Mouse (Mus musculus) bone marrow, adult 2 months (tissue): ENCODE measurements around the gene Ccser1. TPM values are rescaled to one million over a fixed set of nuclear protein-coding genes. Genes with fewer than 3 reads are reported as not detected.

ENCODE experiments used
- H3K27ac ChIP-seq: fragments of 200-500 bp; 2 replicates; pipeline ENCODE4 v1.5.1; 2012; ENCODE audit warnings: low read depth, mild to moderate bottlenecking, control low read depth, inconsistent platforms, low read length; ENCODE audit not compliant: control insufficient read depth, poor library complexity, insufficient read depth
- H3K4me1 ChIP-seq: fragments of 200-500 bp; 2 replicates; pipeline ENCODE4 v1.6.1; 2011; ENCODE audit warnings: low read length; ENCODE audit not compliant: control insufficient read depth, insufficient read depth
- H3K4me3 ChIP-seq: fragments of 200-500 bp; replicated peaks from 2 replicates; pipeline ENCODE3; 2011; ENCODE audit warnings: mild to moderate bottlenecking, low read depth, low read length, control low read depth; ENCODE audit not compliant: control insufficient read depth
- CTCF ChIP-seq: fragments of 200-500 bp; IDR thresholded peaks from 2 replicates; pipeline ENCODE4 v1.5.1; 2011; ENCODE audit warnings: low read length, control low read depth; ENCODE audit not compliant: control insufficient read depth, insufficient read depth
- POLR2A ChIP-seq: fragments of 200-500 bp; IDR thresholded peaks from 2 replicates; pipeline ENCODE4 v1.6.1; 2011; ENCODE audit warnings: low read depth, mild to moderate bottlenecking, control low read depth, low read length, borderline replicate concordance; ENCODE audit not compliant: control insufficient read depth
- WGBS: fragments of 180-500 bp; shearing (Covaris S2); methylation state at CpG from one replicate; pipeline ENCODE4 v1.1.7; 2018; 5-methylcytosine and 5-hydroxymethylcytosine counted together
- polyA plus RNA-seq: library from polyadenylated mRNA; stranded (reverse); fragments of >200 nt; gene quantifications from 2 replicates; pipeline ENCODE4 v1.2.4, GENCODE M21; 2011; ENCODE audit warnings: low replicate concordance; ENCODE audit not compliant: missing spikeins, insufficient read depth, insufficient read length

The Ccser1 gene
- polyA plus RNA-seq, 1 experiment: 1.4 TPM

GRCm38 (mm10) chr6:61326131-61326530, 146.0 kb downstream of the Ccser1 start:
- TF ChIP-seq POLR2A (no peak), CTCF (no peak)
- 67% methylated on average over 2 of the region's 2 CpGs for WGBS
- Histone ChIP-seq H3K4me3 (no peak overlapping the region), H3K4me1 (no peaks in the 10 kb centered on the region), H3K27ac (no peak overlapping the region)

- H3K27ac ChIP-seq: no peak overlapping the region
- no peaks in the 10 kb centered on the region for H3K4me1 ChIP-seq
- TF ChIP-seq CTCF: no peak
- TF ChIP-seq POLR2A: no peak
- no peak overlapping the region for H3K4me3 ChIP-seq
Measured at GRCm38 (mm10) chr6:61328981-61329380, 148.9 kb downstream of the Ccser1 start.

- 86% methylated on average over 15 of the region's 15 CpGs for WGBS
Measured at GRCm38 (mm10) chr6:61329593-61330540, 149.7 kb downstream of the Ccser1 start.

GRCm38 (mm10) chr6:61334466-61334865, 154.3 kb downstream of the Ccser1 start:
- Histone ChIP-seq H3K27ac (no peak overlapping the region), H3K4me1 (no peaks in the 10 kb centered on the region), H3K4me3 (no peak overlapping the region)
- WGBS: 82% methylated on average over 1 of the region's 1 CpGs
- TF ChIP-seq CTCF (no peak), POLR2A (no peak)

More at GRCm38 (mm10) chr6:61329593-61330540, 149.7 kb downstream of the Ccser1 start:
- Histone ChIP-seq H3K4me1 (no peaks in the 10 kb centered on the region), H3K4me3 (no peak overlapping the region), H3K27ac (no peak overlapping the region)
- TF ChIP-seq POLR2A: no peak
- no peak for TF ChIP-seq CTCF

- Histone ChIP-seq H3K4me1 (no peaks in the 10 kb centered on the region), H3K27ac (no peak overlapping the region), H3K4me3 (no peak overlapping the region)
- TF ChIP-seq POLR2A (no peak), CTCF (no peak)
- WGBS: 89% methylated on average over 5 of the region's 5 CpGs
Measured at GRCm38 (mm10) chr6:61347045-61347838, 167.1 kb downstream of the Ccser1 start.

- H3K4me1 ChIP-seq: no peaks in the 10 kb centered on the region
- TF ChIP-seq POLR2A (no peak), CTCF (no peak)
- WGBS: 71% methylated on average over 5 of the region's 5 CpGs
- no peak overlapping the region for H3K27ac ChIP-seq
- H3K4me3 ChIP-seq: no peak overlapping the region
Measured at GRCm38 (mm10) chr6:61363722-61364121, 183.6 kb downstream of the Ccser1 start.

- no peak overlapping the region for H3K4me3 ChIP-seq
- no peak overlapping the region for H3K27ac ChIP-seq
- WGBS: 31% methylated on average over 3 of the region's 3 CpGs
- TF ChIP-seq POLR2A: no peak
- TF ChIP-seq CTCF: no peak
- no peaks in the 10 kb centered on the region for H3K4me1 ChIP-seq
Measured at GRCm38 (mm10) chr6:61382526-61382925, 202.4 kb downstream of the Ccser1 start.

GRCm38 (mm10) chr6:61382991-61383390, 202.9 kb downstream of the Ccser1 start:
- Histone ChIP-seq H3K4me3 (no peak overlapping the region), H3K4me1 (no peaks in the 10 kb centered on the region), H3K27ac (no peak overlapping the region)
- WGBS: 71% methylated on average over 3 of the region's 3 CpGs
- no peak for TF ChIP-seq CTCF
- no peak for TF ChIP-seq POLR2A
